Mouse (Mus musculus) megakaryocyte, embryonic 14.5 days (primary cell): ENCODE measurements around the gene Garnl3.

Experiments used
- FLI1 ChIP-seq: IDR thresholded peaks from 2 replicates; pipeline ENCODE4 v1.6.1; 2012; ENCODE audit warnings: low read length, inconsistent platforms, mixed read lengths
- GATA1 ChIP-seq: IDR thresholded peaks from 3 replicates; pipeline ENCODE4 v1.6.1; 2012; ENCODE audit warnings: mixed read lengths, low read length, inconsistent platforms, borderline replicate concordance

GRCm38 (mm10) chr2:32957344-32957743 is 174.1 kb downstream of the Garnl3 start:
- TF ChIP-seq GATA1 = no peak
- no peak for TF ChIP-seq FLI1
